Mouse (Mus musculus) limb, embryonic 13.5 days (tissue): ENCODE results near the gene Adcy10. TPM values are rescaled to one million over a fixed set of nuclear protein-coding genes. Genes with fewer than 3 reads are reported as not detected.

ENCODE experiments used
- polyA plus RNA-seq: library from polyadenylated mRNA; unstranded; fragments of >200 nt; fragmentation: Nextera tagmentation; extraction: Ambion mirVana; gene quantifications from 2 replicates; pipeline ENCODE4 v1.2.1, GENCODE M21; 2015

Adcy10 gene
- polyA plus RNA-seq, 1 experiment from 2014 or later = not detected

Other genes starting within 250 kb of the Adcy10 start
- 97.3 and 107 TPM in 2 replicates for gene Tiprl, start 248.2 kb upstream of the Adcy10 start, polyA plus RNA-seq
- 1.8 TPM in 2 replicates for gene Gpr161, start 189.4 kb upstream of the Adcy10 start, polyA plus RNA-seq
- 13.7 and 15.9 TPM in 2 replicates for gene Dcaf6, start 24.7 kb upstream of the Adcy10 start, polyA plus RNA-seq
- 139 and 149 TPM in 2 replicates for gene Mpc2, start 24.5 kb upstream of the Adcy10 start, polyA plus RNA-seq
- 196 TPM in 2 replicates for gene Mpzl1, start 149.4 kb downstream of the Adcy10 start, polyA plus RNA-seq
- 16.2 and 16.3 TPM in 2 replicates for gene Rcsd1, start 224.6 kb downstream of the Adcy10 start, polyA plus RNA-seq